Mouse (Mus musculus): ENCODE data around the gene Dpp8. TPM values are rescaled to one million over a fixed set of nuclear protein-coding genes. Genes with fewer than 3 reads are reported as not detected.

The Dpp8 gene
- total and polyA plus RNA-seq, 3 experiments: 36.0 to 53.2 (median 39.9) TPM

DNA sequence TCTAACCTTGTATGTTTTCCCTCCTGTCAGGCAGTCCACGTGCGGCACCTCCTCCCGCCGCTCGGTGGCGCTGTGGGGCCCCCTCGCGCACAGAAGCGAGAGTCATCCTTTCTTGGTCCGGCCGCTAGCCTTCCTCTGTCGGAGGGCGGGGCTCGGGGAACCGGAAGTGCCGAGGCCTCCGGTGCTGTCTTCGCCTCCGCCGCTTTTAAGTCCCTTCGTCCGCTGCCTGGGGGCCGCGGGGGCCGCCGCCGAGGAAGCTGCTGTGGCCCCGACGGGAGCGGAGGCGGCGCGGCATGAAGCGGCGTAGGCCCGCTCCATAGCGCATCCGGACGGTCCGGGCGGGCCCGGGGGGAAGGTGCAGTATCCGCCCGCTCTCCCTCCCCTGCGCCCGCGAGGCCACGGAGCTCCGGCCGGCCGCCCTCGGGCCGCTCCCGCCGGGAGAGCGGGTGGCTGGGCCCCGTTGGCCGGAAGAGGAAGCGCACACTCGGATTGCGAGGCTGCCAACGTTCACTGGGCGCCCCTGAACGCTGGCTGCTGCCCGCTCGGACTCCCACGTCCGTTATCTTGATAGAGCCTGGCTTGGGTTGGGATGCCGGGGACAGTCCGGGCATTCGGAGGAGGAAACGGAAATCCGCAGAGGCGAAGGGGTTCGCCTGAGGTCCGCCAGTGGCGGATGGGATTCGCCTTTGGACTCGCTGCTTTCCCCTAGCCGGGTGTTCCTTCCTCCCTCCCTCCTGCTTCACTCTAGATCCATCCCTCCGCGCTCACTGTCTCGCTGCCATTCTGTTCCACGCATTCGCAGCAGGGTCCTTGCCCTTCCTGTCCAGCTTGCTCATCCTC is at the start of gene Dpp8 (continued):
- no peak for TF ChIP-seq JUN (IDR thresholded peaks at IDR 0.05; ENCODE audit: insufficient read depth, low read depth, low read length)

DNA sequence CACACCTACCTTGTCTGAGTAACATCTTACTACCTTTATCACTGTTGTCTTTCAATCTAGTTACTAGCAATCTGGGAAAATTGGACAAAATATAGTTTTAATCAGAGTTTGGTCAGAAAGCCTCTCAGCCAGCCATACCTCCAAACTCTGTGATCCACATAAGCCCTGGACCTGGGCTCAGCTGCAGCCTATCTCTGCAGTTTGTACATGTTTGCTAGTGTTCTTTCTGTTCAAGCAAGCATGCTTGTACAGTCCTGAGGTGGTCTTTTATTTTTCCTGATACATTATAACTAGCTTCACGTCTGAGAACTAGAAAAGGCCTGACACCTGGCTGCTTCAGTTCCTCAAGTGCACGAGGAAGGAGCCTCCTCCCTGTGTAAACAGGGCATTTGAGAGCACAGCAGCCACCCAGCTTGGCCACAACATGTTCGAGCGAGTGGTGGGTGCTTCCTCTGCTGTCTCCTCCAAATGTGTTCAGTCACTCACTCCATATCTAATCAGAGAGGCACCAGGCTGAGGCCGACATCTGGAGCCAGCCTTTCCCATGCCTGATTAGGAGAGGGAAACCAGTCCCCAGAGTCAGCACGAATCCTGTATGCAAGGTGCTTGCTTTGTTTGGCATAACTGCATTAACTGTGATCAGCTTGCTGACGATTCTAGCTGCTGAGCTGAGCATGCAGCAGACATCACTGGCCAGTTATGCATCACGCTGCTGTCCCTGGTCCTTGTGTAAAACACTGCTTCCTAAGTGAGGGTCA is 47.0 kb upstream of the Dpp8 start:
- no peak for TF ChIP-seq TBP (conservative IDR thresholded peaks at IDR 0.05; ENCODE audit: low read depth, low read length)
- TF ChIP-seq MYC (IDR thresholded peaks at IDR 0.05; ENCODE audit: low read depth, low read length): no peak
- no peak for TF ChIP-seq MEF2A (IDR thresholded peaks at IDR 0.05; ENCODE audit: borderline replicate concordance, low read depth, low read length)
- TF ChIP-seq NELFE (IDR thresholded peaks at IDR 0.05; ENCODE audit: low read depth, low read length): no peak
- no peak for TF ChIP-seq SIN3A (IDR thresholded peaks at IDR 0.05; ENCODE audit: low read length)
- no peak for TF ChIP-seq POLR2AphosphoS2 (IDR thresholded peaks at IDR 0.05; ENCODE audit: low read depth, low read length)
- no peak for TF ChIP-seq CTCF (conservative IDR thresholded peaks at IDR 0.05 in 1 of 2, IDR thresholded peaks at IDR 0.05 in 1 of 2; ENCODE audit: low read depth in 2 of 2, low read length in 2 of 2)
- no peak for TF ChIP-seq ZKSCAN1 (IDR thresholded peaks at IDR 0.05; ENCODE audit: borderline replicate concordance, low read depth, low read length)
- TF ChIP-seq HCFC1 (IDR thresholded peaks at IDR 0.05; ENCODE audit: low read depth, low read length): no peak
- no peak for TF ChIP-seq ETS1 (conservative IDR thresholded peaks at IDR 0.05; ENCODE audit: low read depth, low read length)
- TF ChIP-seq EP300 (IDR thresholded peaks at IDR 0.05; ENCODE audit: low read length): no peak
- no peak for TF ChIP-seq ZC3H11A (IDR thresholded peaks at IDR 0.05; ENCODE audit: low read depth, low read length)
- TF ChIP-seq MAX (IDR thresholded peaks at IDR 0.05; ENCODE audit: low read length): no peak
- H3K4me2 ChIP-seq (ENCODE audit: insufficient read depth, low read depth, poor library complexity, severe bottlenecking): no peak overlapping the region
- peaks cover 0 to 7% of the 10 kb centered on the region in 2 experiments; a peak in 2 of 4 replicates for H3K4me1 ChIP-seq (ENCODE audit: control insufficient read depth in 1 of 2, insufficient read depth in 2 of 2)
- H3K27ac ChIP-seq (ENCODE audit: insufficient read depth, low read depth): no peak overlapping the region
- H3K9me3 ChIP-seq (replicated peaks; ENCODE audit: low read length): no peaks in the 10 kb centered on the region
- dilution Hi-C loops (cut with MboI; ENCODE audit: extremely low pct_ligation_motif_present, extremely low pct_unique_long_range_greater_than_20kb, low sequenced_read_pairs): no loop called here
- H3K79me2 ChIP-seq (replicated peaks; ENCODE audit: control insufficient read depth, extremely low read depth, insufficient read depth, poor library complexity, severe bottlenecking): no peaks in the 10 kb centered on the region
- in situ Hi-C loops (cut with MboI; ENCODE audit: low pct_ligation_motif_present, low pct_unique_long_range_greater_than_20kb, low sequenced_read_pairs): no loop called here
- no peaks in the 10 kb centered on the region for H3K27me3 ChIP-seq (replicated peaks)
- H3K36me3 ChIP-seq (replicated peaks in 1 of 2; ENCODE audit: control insufficient read depth in 1 of 2, insufficient read depth in 1 of 2, low read length in 1 of 2): peaks cover 72 to 96% of the 10 kb centered on the region in 2 experiments
- H3K4me3 ChIP-seq (replicated peaks in 1 of 3; ENCODE audit: low read depth in 2 of 3, low read length in 2 of 3, poor library complexity in 1 of 3): no peak overlapping the region
- no peak overlapping the region for H3K9ac ChIP-seq (ENCODE audit: insufficient read depth, low read depth)
- DNase-seq (ENCODE audit: extremely low read depth): no peak

DNA sequence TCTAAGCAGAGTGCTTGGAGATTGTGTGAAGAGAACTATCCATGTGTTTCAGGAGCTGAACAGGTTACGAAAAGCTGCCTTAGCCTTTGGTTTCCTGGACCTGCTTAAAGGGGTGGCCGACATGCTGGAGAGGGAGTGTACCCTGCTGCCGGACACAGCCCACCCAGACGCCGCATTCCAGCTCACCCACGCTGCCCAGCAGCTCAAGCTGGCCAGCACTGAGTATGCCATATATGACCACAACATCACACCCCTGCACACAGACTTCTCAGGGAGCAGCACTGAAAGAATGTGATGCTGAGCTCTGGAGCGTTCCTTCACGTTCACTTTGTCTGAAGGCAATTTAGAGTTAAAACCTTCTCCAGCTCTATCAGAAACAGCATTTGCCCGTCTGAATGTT is 46.4 kb upstream of the Dpp8 start:
- Histone ChIP-seq H3K27ac (ENCODE audit: insufficient read depth, low read depth) (no peak overlapping the region), H3K9ac (ENCODE audit: insufficient read depth, low read depth) (no peak overlapping the region), H3K79me2 (replicated peaks; ENCODE audit: control insufficient read depth, extremely low read depth, insufficient read depth, poor library complexity, severe bottlenecking) (no peaks in the 10 kb centered on the region), H3K4me1 (ENCODE audit: control insufficient read depth in 1 of 2, insufficient read depth in 2 of 2) (peaks cover 0 to 2% of the 10 kb centered on the region in 2 experiments; a peak in 1 of 4 replicates), H3K27me3 (replicated peaks) (no peaks in the 10 kb centered on the region), H3K4me3 (replicated peaks in 1 of 3; ENCODE audit: low read depth in 2 of 3, low read length in 2 of 3, poor library complexity in 1 of 3) (no peak overlapping the region), H3K36me3 (replicated peaks in 1 of 2; ENCODE audit: control insufficient read depth in 1 of 2, insufficient read depth in 1 of 2, low read length in 1 of 2) (peaks cover 70 to 96% of the 10 kb centered on the region in 2 experiments), H3K4me2 (ENCODE audit: insufficient read depth, low read depth, poor library complexity, severe bottlenecking) (no peak overlapping the region), H3K9me3 (replicated peaks; ENCODE audit: low read length) (no peaks in the 10 kb centered on the region)
- in situ Hi-C loops (cut with MboI; ENCODE audit: low pct_ligation_motif_present, low pct_unique_long_range_greater_than_20kb, low sequenced_read_pairs) (no loop called here), dilution Hi-C loops (cut with MboI; ENCODE audit: extremely low pct_ligation_motif_present, extremely low pct_unique_long_range_greater_than_20kb, low sequenced_read_pairs) (no loop called here)
- no peak for TF ChIP-seq MAFK (IDR thresholded peaks at IDR 0.05; ENCODE audit: insufficient replicate concordance, low read length)
- no peak for TF ChIP-seq MEF2A (IDR thresholded peaks at IDR 0.05; ENCODE audit: borderline replicate concordance, low read depth, low read length)
- TF ChIP-seq PAX5 (IDR thresholded peaks at IDR 0.05; ENCODE audit: low read length): no peak
- TF ChIP-seq POLR2AphosphoS2 (IDR thresholded peaks at IDR 0.05; ENCODE audit: low read depth, low read length): no peak
- TF ChIP-seq KAT2A (IDR thresholded peaks at IDR 0.05; ENCODE audit: insufficient replicate concordance, low read length): no peak
- TF ChIP-seq RAD21 (IDR thresholded peaks at IDR 0.05; ENCODE audit: low read depth, low read length): no peak
- TF ChIP-seq TBP (conservative IDR thresholded peaks at IDR 0.05; ENCODE audit: low read depth, low read length): no peak
- TF ChIP-seq CHD2 (IDR thresholded peaks at IDR 0.05; ENCODE audit: low read length): no peak
- no peak for DNase-seq (ENCODE audit: extremely low read depth)
